Mouse (Mus musculus) right cerebral cortex, postnatal 36 days (tissue): ENCODE results near the gene Ldlrad3.
A peak's percentile ranks its signal among the peaks of the same experiment; 100 is the strongest.

ENCODE experiments used
- DNase-seq, 2 experiments: peaks; one replicate each; pipeline ENCODE4 v3.0.0; 2022; ENCODE audit warnings: low spot score in 2 of 2, mixed read lengths in 1 of 2

Ldlrad3 gene

GRCm38 (mm10) chr2:101966017-101966416 is 220.2 kb downstream of the Ldlrad3 start:
- no peak for DNase-seq

GRCm38 (mm10) chr2:101965515-101965914 is 220.7 kb downstream of the Ldlrad3 start:
- DNase-seq, result no peak

GRCm38 (mm10) chr2:101963367-101963766 is 222.8 kb downstream of the Ldlrad3 start:
- no peak for DNase-seq

GRCm38 (mm10) chr2:101962349-101962748 is 223.8 kb downstream of the Ldlrad3 start:
- DNase-seq, result no peak

GRCm38 (mm10) chr2:101961391-101961790 is 224.8 kb downstream of the Ldlrad3 start:
- no peak for DNase-seq

- DNase-seq, result peak in 1 of 2 experiments; percentile 44
Measured at GRCm38 (mm10) chr2:101960658-101961057, 225.5 kb downstream of the Ldlrad3 start.

GRCm38 (mm10) chr2:101956125-101956524 is 230.1 kb downstream of the Ldlrad3 start:
- DNase-seq, result no peak

- DNase-seq, result no peak
Measured at GRCm38 (mm10) chr2:101952951-101953361, 233.2 kb downstream of the Ldlrad3 start.

GRCm38 (mm10) chr2:101950716-101951520 is 235.3 kb downstream of the Ldlrad3 start:
- DNase-seq, result no peak

- no peak for DNase-seq
Measured at GRCm38 (mm10) chr2:101935006-101935405, 251.2 kb downstream of the Ldlrad3 start.

GRCm38 (mm10) chr2:101933301-101933700 is 252.9 kb downstream of the Ldlrad3 start:
- no peak for DNase-seq

GRCm38 (mm10) chr2:101932169-101932936 is 253.8 kb downstream of the Ldlrad3 start:
- DNase-seq, result no peak

- DNase-seq, result no peak
Measured at GRCm38 (mm10) chr2:101925591-101926188, 260.5 kb downstream of the Ldlrad3 start.

- no peak for DNase-seq
Measured at GRCm38 (mm10) chr2:101925183-101925582, 261.0 kb downstream of the Ldlrad3 start.

- no peak for DNase-seq
Measured at GRCm38 (mm10) chr2:101923181-101923580, 263.0 kb downstream of the Ldlrad3 start.

GRCm38 (mm10) chr2:101922302-101922701 is 263.9 kb downstream of the Ldlrad3 start:
- no peak for DNase-seq

- DNase-seq, result no peak
Measured at GRCm38 (mm10) chr2:101920136-101920554, 266.0 kb downstream of the Ldlrad3 start.

- DNase-seq, result no peak
Measured at GRCm38 (mm10) chr2:101918518-101918917, 267.7 kb downstream of the Ldlrad3 start.

- no peak for DNase-seq
Measured at GRCm38 (mm10) chr2:101909326-101910080, 276.7 kb downstream of the Ldlrad3 start.

GRCm38 (mm10) chr2:101908773-101909172 is 277.4 kb downstream of the Ldlrad3 start:
- DNase-seq, result peak; percentile 33 to 56

- DNase-seq, result peak in 1 of 2 experiments; percentile 45
Measured at GRCm38 (mm10) chr2:101907386-101908022, 278.7 kb downstream of the Ldlrad3 start.
